Mouse (Mus musculus) liver, embryonic 14.5 days (tissue): ENCODE results near the gene BC117090.

ENCODE experiments used
- CTCF ChIP-seq: IDR thresholded peaks from 2 replicates; pipeline ENCODE4 v1.5.1; 2016; ENCODE audit warnings: antibody characterized with exemption, low read depth, control low read depth
- EP300 ChIP-seq: IDR thresholded peaks from 2 replicates; pipeline ENCODE4 v1.6.1; 2016; ENCODE audit warnings: antibody characterized with exemption, low read depth

GRCm38 (mm10) chr16:36334232-36334631 lies at the start of gene BC117090:
- no peak for TF ChIP-seq CTCF
- TF ChIP-seq EP300: no peak
